Mouse (Mus musculus): ENCODE measurements at regions not wholly inside any gene's neighbourhood (a gene's known extent, or its start where the extent isn't known, plus 50 kb on each side); places are given as distances from the start of the nearest gene placed in this dataset.

- Histone ChIP-seq H3K27ac (no peak overlapping the region), H3K9me3 (ENCODE audit: control insufficient read depth, low read length) (no peaks in the 10 kb centered on the region), H3K4me2 (replicated peaks) (no peak overlapping the region), H3K9ac (no peak overlapping the region), H3K4me3 (replicated peaks; ENCODE audit: low read length) (no peak overlapping the region), H3K27me3 (ENCODE audit: control insufficient read depth, insufficient read depth, low read length) (no peaks in the 10 kb centered on the region), H3K36me3 (replicated peaks; ENCODE audit: control insufficient read depth, insufficient read depth) (no peaks in the 10 kb centered on the region), H3K4me1 (replicated peaks; ENCODE audit: control insufficient read depth, insufficient read depth, low read length) (no peaks in the 10 kb centered on the region)
- DNase-seq (ENCODE audit: low spot score) (no peak), ATAC-seq (ENCODE audit: low FRiP score) (no peak)
- WGBS: 87% methylated on average over 3 of the region's 3 CpGs
These were observed 381.1 kb downstream of the Hs3st1 start for GRCm38 (mm10) chr5:39374199-39374598.

GRCm38 (mm10) chr5:39348680-39349079 lies 406.6 kb downstream of the Hs3st1 start:
- 90% methylated on average over 3 of the region's 3 CpGs for WGBS
- DNase-seq (ENCODE audit: low spot score): no peak
- no peak overlapping the region for H3K9ac ChIP-seq
- no peaks in the 10 kb centered on the region for H3K4me1 ChIP-seq (replicated peaks; ENCODE audit: control insufficient read depth, insufficient read depth, low read length)
- ATAC-seq (ENCODE audit: low FRiP score): no peak
- no peak overlapping the region for H3K4me3 ChIP-seq (replicated peaks; ENCODE audit: low read length)
- no peak overlapping the region for H3K27ac ChIP-seq
- H3K4me2 ChIP-seq (replicated peaks): no peak overlapping the region
- no peaks in the 10 kb centered on the region for H3K36me3 ChIP-seq (replicated peaks; ENCODE audit: control insufficient read depth, insufficient read depth)
- no peaks in the 10 kb centered on the region for H3K27me3 ChIP-seq (ENCODE audit: control insufficient read depth, insufficient read depth, low read length)
- no peaks in the 10 kb centered on the region for H3K9me3 ChIP-seq (ENCODE audit: control insufficient read depth, low read length)

- no peak for ATAC-seq (ENCODE audit: low FRiP score)
- Histone ChIP-seq H3K36me3 (replicated peaks; ENCODE audit: control insufficient read depth, insufficient read depth) (no peaks in the 10 kb centered on the region), H3K27ac (no peak overlapping the region), H3K4me1 (replicated peaks; ENCODE audit: control insufficient read depth, insufficient read depth, low read length) (no peaks in the 10 kb centered on the region), H3K9ac (no peak overlapping the region), H3K9me3 (ENCODE audit: control insufficient read depth, low read length) (no peaks in the 10 kb centered on the region), H3K27me3 (ENCODE audit: control insufficient read depth, insufficient read depth, low read length) (no peaks in the 10 kb centered on the region), H3K4me3 (replicated peaks; ENCODE audit: low read length) (no peak overlapping the region), H3K4me2 (replicated peaks) (no peak overlapping the region)
- DNase-seq (ENCODE audit: low spot score): no peak
- WGBS: 80% methylated on average over 3 of the region's 3 CpGs
These were observed 408.3 kb downstream of the Hs3st1 start for GRCm38 (mm10) chr5:39347019-39347418.

- Histone ChIP-seq H3K9ac (no peak overlapping the region), H3K27ac (no peak overlapping the region), H3K4me3 (replicated peaks; ENCODE audit: low read length) (no peak overlapping the region), H3K36me3 (replicated peaks; ENCODE audit: control insufficient read depth, insufficient read depth) (no peaks in the 10 kb centered on the region), H3K9me3 (ENCODE audit: control insufficient read depth, low read length) (no peaks in the 10 kb centered on the region), H3K27me3 (ENCODE audit: control insufficient read depth, insufficient read depth, low read length) (no peaks in the 10 kb centered on the region), H3K4me2 (replicated peaks) (no peak overlapping the region), H3K4me1 (replicated peaks; ENCODE audit: control insufficient read depth, insufficient read depth, low read length) (no peaks in the 10 kb centered on the region)
- DNase-seq (ENCODE audit: low spot score): no peak
- no peak for ATAC-seq (ENCODE audit: low FRiP score)
- 91% methylated on average over 1 of the region's 1 CpGs for WGBS
These were observed 417.4 kb downstream of the Hs3st1 start for GRCm38 (mm10) chr5:39337917-39338316.

GRCm38 (mm10) chr5:39336484-39336985 lies 418.7 kb downstream of the Hs3st1 start:
- Histone ChIP-seq H3K27me3 (ENCODE audit: control insufficient read depth, insufficient read depth, low read length) (no peaks in the 10 kb centered on the region), H3K9ac (no peak overlapping the region), H3K4me1 (replicated peaks; ENCODE audit: control insufficient read depth, insufficient read depth, low read length) (no peaks in the 10 kb centered on the region), H3K36me3 (replicated peaks; ENCODE audit: control insufficient read depth, insufficient read depth) (no peaks in the 10 kb centered on the region), H3K27ac (no peak overlapping the region), H3K4me3 (replicated peaks; ENCODE audit: low read length) (no peak overlapping the region), H3K4me2 (replicated peaks) (no peak overlapping the region), H3K9me3 (ENCODE audit: control insufficient read depth, low read length) (no peaks in the 10 kb centered on the region)
- ATAC-seq (ENCODE audit: low FRiP score): no peak
- 96% methylated on average over 2 of the region's 2 CpGs for WGBS
- no peak for DNase-seq (ENCODE audit: low spot score)

DNA sequence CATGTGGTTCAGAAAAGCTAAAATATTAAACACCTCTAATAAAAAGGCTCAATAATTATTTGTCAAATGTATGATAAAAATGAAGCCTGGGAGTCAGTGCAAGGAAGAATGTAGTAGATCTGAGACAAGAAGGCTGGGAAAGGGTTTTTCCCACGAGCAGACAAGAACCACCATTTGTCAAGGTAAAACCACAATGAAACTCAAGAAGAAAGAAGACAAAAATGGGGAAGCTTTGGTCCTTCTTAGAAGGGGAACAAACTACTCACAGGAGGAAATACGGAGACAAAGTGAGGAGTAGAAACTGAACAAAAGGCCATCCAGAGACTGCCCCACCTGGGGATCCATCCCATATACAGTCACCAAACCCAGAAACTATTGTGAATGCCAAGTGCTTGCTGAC lies 420.0 kb downstream of the Hs3st1 start:
- Histone ChIP-seq H3K4me1 (replicated peaks; ENCODE audit: control insufficient read depth, insufficient read depth, low read length) (no peaks in the 10 kb centered on the region), H3K36me3 (replicated peaks; ENCODE audit: control insufficient read depth, insufficient read depth) (no peaks in the 10 kb centered on the region), H3K27ac (no peak overlapping the region), H3K4me3 (replicated peaks; ENCODE audit: low read length) (no peak overlapping the region), H3K9ac (no peak overlapping the region), H3K9me3 (ENCODE audit: control insufficient read depth, low read length) (no peaks in the 10 kb centered on the region), H3K27me3 (ENCODE audit: control insufficient read depth, insufficient read depth, low read length) (no peaks in the 10 kb centered on the region), H3K4me2 (replicated peaks) (no peak overlapping the region)
- WGBS: 83% methylated on average over 2 of the region's 2 CpGs
- DNase-seq (ENCODE audit: low spot score): no peak
- no peak for ATAC-seq (ENCODE audit: low FRiP score)

- Histone ChIP-seq H3K36me3 (replicated peaks; ENCODE audit: control insufficient read depth, insufficient read depth) (no peaks in the 10 kb centered on the region), H3K9me3 (ENCODE audit: control insufficient read depth, low read length) (no peaks in the 10 kb centered on the region), H3K9ac (no peak overlapping the region), H3K4me3 (replicated peaks; ENCODE audit: low read length) (no peak overlapping the region), H3K4me1 (replicated peaks; ENCODE audit: control insufficient read depth, insufficient read depth, low read length) (no peaks in the 10 kb centered on the region), H3K4me2 (replicated peaks) (no peak overlapping the region), H3K27ac (no peak overlapping the region), H3K27me3 (ENCODE audit: control insufficient read depth, insufficient read depth, low read length) (no peaks in the 10 kb centered on the region)
- 87% methylated on average over 1 of the region's 1 CpGs for WGBS
- ATAC-seq (ENCODE audit: low FRiP score) (no peak), DNase-seq (ENCODE audit: low spot score) (no peak)
These were observed 421.0 kb downstream of the Hs3st1 start for GRCm38 (mm10) chr5:39334241-39334640.

DNA sequence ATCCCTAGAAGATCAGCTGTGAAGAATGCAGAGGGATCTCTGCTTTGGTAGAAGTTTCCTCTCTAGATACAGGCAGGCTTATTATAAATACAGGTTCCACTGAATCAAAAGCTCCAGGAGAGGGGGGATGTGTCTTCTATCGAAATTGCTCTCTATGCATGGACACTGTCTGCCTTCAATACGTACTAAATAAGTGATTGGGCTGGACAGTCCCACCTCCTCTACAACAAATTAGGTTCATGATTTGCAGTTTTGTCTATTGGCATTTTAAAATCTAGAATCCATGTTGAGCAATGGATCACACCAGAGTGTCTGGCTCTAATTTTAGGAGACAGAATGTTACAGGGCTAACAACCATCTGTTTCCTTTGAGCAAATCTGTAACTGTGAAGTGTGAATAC lies 429.9 kb downstream of the Hs3st1 start:
- DNase-seq (ENCODE audit: low spot score): no peak
- Histone ChIP-seq H3K4me2 (replicated peaks) (no peak overlapping the region), H3K36me3 (replicated peaks; ENCODE audit: control insufficient read depth, insufficient read depth) (no peaks in the 10 kb centered on the region), H3K27me3 (ENCODE audit: control insufficient read depth, insufficient read depth, low read length) (no peaks in the 10 kb centered on the region), H3K27ac (no peak overlapping the region), H3K4me1 (replicated peaks; ENCODE audit: control insufficient read depth, insufficient read depth, low read length) (no peaks in the 10 kb centered on the region), H3K9ac (no peak overlapping the region), H3K9me3 (ENCODE audit: control insufficient read depth, low read length) (no peaks in the 10 kb centered on the region), H3K4me3 (replicated peaks; ENCODE audit: low read length) (no peak overlapping the region)
- WGBS: 81% methylated on average over 2 of the region's 2 CpGs
- no peak for ATAC-seq (ENCODE audit: low FRiP score)

GRCm38 (mm10) chr5:39316478-39316877 lies 438.8 kb downstream of the Hs3st1 start:
- Histone ChIP-seq H3K9me3 (ENCODE audit: control insufficient read depth, low read length) (no peaks in the 10 kb centered on the region), H3K27me3 (ENCODE audit: control insufficient read depth, insufficient read depth, low read length) (no peaks in the 10 kb centered on the region), H3K9ac (no peak overlapping the region), H3K4me3 (replicated peaks; ENCODE audit: low read length) (no peak overlapping the region), H3K4me2 (replicated peaks) (no peak overlapping the region), H3K36me3 (replicated peaks; ENCODE audit: control insufficient read depth, insufficient read depth) (no peaks in the 10 kb centered on the region), H3K27ac (no peak overlapping the region), H3K4me1 (replicated peaks; ENCODE audit: control insufficient read depth, insufficient read depth, low read length) (no peaks in the 10 kb centered on the region)
- ATAC-seq (ENCODE audit: low FRiP score) (no peak), DNase-seq (ENCODE audit: low spot score) (no peak)
- 82% methylated on average over 3 of the region's 3 CpGs for WGBS

GRCm38 (mm10) chr5:39311211-39311610 lies 434.6 kb upstream of the Clnk start:
- Histone ChIP-seq H3K4me3 (replicated peaks; ENCODE audit: low read length) (no peak overlapping the region), H3K4me1 (replicated peaks; ENCODE audit: control insufficient read depth, insufficient read depth, low read length) (no peaks in the 10 kb centered on the region), H3K27ac (no peak overlapping the region), H3K36me3 (replicated peaks; ENCODE audit: control insufficient read depth, insufficient read depth) (no peaks in the 10 kb centered on the region), H3K9me3 (ENCODE audit: control insufficient read depth, low read length) (no peaks in the 10 kb centered on the region), H3K27me3 (ENCODE audit: control insufficient read depth, insufficient read depth, low read length) (no peaks in the 10 kb centered on the region), H3K4me2 (replicated peaks) (no peak overlapping the region), H3K9ac (no peak overlapping the region)
- DNase-seq (ENCODE audit: low spot score): no peak
- 92% methylated on average over 4 of the region's 4 CpGs for WGBS
- ATAC-seq (ENCODE audit: low FRiP score): no peak
